Mouse (Mus musculus): Measurements from ENCODE around the gene Cdk6. TPM values are rescaled to one million over a fixed set of nuclear protein-coding genes. Genes with fewer than 3 reads are reported as not detected.
A peak's percentile ranks its signal among the peaks of the same experiment; 100 is the strongest.

Gene Cdk6
- polyA plus RNA-seq, 2 experiments, result 5.7 to 13.9 TPM

DNA sequence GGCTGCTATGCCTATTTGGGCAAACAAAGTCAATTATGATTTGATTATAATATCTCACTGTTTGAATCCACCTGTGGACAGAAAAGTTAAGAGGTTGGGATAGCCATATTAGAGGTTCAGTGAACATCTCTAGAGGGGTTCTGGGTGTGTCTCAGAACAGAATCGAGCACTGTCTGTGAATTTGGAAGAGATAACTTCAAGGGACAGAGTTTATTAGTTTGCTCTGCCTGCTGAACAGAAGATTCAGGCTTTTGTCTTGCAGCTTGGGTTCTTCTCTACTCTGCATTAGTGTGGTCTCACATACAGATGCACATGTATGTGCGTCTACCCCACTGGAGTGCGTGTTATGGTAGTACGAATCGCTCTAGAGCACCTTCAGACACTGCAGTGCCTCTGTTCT, 20.0 kb downstream of the Cdk6 start:
- Histone ChIP-seq H3K27me3 (ENCODE audit: control insufficient read depth, insufficient read depth, low read length) (no peaks in the 10 kb centered on the region), H3K4me3 (ENCODE audit: insufficient read depth in 1 of 2, low read depth in 2 of 2, low read length in 2 of 2) (no peak overlapping the region), H3K4me1 (replicated peaks; ENCODE audit: control insufficient read depth in 2 of 2, insufficient read depth in 2 of 2, low read length in 1 of 2) (peaks cover 23 to 46% of the 10 kb centered on the region in 2 experiments), H3K36me3 (replicated peaks; ENCODE audit: control insufficient read depth, insufficient read depth, low read depth) (no peaks in the 10 kb centered on the region), H3K9ac (replicated peaks) (no peak overlapping the region), H3K27ac (peak overlapping the region; percentile 1; the same call in 1 of the 2 replicates), H3K9me3 (ENCODE audit: control insufficient read depth, low read length) (no peaks in the 10 kb centered on the region), H3K4me2 (ENCODE audit: low read depth) (peak overlapping the region; percentile 5; the same call in 1 of the 2 replicates)
- no peak for TF ChIP-seq EP300 (IDR thresholded peaks at IDR 0.05; ENCODE audit: low read depth)
- TF ChIP-seq CTCF (IDR thresholded peaks at IDR 0.05; ENCODE audit: low read depth), result no peak
- no peak for DNase-seq (ENCODE audit: low read depth in 3 of 3, low spot score in 3 of 3)
- 0 out of 2 replicates have a peak, but pooled peaks have one; percentile 42 for ATAC-seq (ENCODE audit: insufficient read depth)
- 62% methylated on average over 5 of the region's 5 CpGs for WGBS (ENCODE audit: insufficient replicate concordance)

DNA sequence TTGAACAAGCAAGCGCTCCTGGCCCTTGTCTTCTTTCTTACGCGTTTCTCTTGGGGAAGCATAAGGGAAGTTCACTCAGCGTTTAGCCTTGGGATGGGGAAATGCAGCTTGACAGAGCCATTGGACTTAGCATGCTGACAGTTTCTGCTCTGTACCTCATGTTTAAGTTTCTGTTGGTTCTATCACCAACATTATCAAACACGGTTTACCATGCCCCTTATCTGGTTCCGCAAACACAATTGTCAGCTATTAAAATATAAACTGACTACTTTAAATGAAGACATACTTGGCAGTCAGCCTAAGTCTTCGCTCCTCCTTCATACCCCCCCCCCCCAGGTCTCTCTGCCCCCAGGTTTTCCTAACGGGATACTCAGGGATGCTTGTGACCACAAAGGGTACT, 20.8 kb downstream of the Cdk6 start:
- H3K9me3 ChIP-seq (ENCODE audit: control insufficient read depth, low read length), result no peaks in the 10 kb centered on the region
- no peak for DNase-seq (ENCODE audit: low read depth in 3 of 3, low spot score in 3 of 3)
- no peak overlapping the region for H3K27ac ChIP-seq
- H3K4me1 ChIP-seq (replicated peaks; ENCODE audit: control insufficient read depth in 2 of 2, insufficient read depth in 2 of 2, low read length in 1 of 2), result peaks cover 23 to 43% of the 10 kb centered on the region in 2 experiments
- no peaks in the 10 kb centered on the region for H3K27me3 ChIP-seq (ENCODE audit: control insufficient read depth, insufficient read depth, low read length)
- no peak overlapping the region for H3K4me3 ChIP-seq (ENCODE audit: insufficient read depth in 1 of 2, low read depth in 2 of 2, low read length in 2 of 2)
- TF ChIP-seq CTCF (IDR thresholded peaks at IDR 0.05; ENCODE audit: low read depth) (no peak), EP300 (IDR thresholded peaks at IDR 0.05; ENCODE audit: low read depth) (peak; percentile 68)
- ATAC-seq (ENCODE audit: insufficient read depth), result no peak
- peak overlapping the region; percentile 18; the same call in 1 of the 2 replicates for H3K4me2 ChIP-seq (ENCODE audit: low read depth)
- no peak overlapping the region for H3K9ac ChIP-seq (replicated peaks)
- no peaks in the 10 kb centered on the region for H3K36me3 ChIP-seq (replicated peaks; ENCODE audit: control insufficient read depth, insufficient read depth, low read depth)
- WGBS (ENCODE audit: insufficient replicate concordance), result 32% methylated on average over 8 of the region's 8 CpGs

DNA sequence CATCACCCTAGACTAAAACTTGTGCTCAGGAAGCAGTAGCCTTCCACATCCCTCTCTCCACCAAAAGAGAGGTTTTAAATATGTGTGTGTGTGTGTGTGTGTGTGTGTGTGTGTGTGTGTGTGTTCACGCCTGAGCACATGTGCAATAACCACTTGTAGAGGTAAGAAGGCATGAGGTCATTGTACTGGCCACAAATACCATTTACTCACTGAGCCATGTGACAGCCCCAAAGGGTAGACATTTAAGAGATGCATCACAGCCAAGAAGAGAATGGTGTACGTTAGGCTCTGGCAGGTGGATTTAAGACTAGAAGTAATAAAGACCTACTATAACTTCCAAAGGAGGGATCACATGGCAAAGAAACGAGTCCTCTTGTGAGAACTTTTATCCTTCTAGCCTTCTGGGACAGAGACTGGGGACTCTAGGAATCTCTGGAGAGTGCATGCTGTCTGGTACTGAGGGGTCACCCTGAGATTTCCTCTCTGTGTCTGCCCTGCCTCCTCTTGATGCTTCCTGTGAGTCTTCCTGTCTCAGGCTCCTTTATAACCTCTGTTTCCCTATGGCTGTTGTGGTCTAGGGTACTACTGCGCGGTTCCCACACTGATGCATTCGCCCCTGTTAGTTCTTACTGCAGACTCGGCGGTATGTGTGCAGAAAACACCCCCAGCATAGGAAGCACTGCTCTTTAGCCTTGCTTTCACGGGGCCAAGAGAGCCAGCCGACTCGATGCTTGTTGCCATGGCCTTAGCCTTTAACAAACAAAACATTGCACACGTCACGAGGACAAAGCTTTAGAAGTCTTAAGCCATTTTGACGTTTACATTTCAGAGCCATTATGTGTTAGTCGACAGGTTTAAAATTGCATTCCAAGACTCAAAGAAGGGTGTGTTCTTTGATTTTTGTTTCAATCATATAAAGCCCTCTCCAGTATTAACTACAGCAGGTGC, 22.0 kb downstream of the Cdk6 start:
- Histone ChIP-seq H3K4me3 (ENCODE audit: insufficient read depth in 1 of 2, low read depth in 2 of 2, low read length in 2 of 2) (no peak overlapping the region), H3K36me3 (replicated peaks; ENCODE audit: control insufficient read depth, insufficient read depth, low read depth) (no peaks in the 10 kb centered on the region), H3K27ac (no peak overlapping the region), H3K4me1 (replicated peaks; ENCODE audit: control insufficient read depth in 2 of 2, insufficient read depth in 2 of 2, low read length in 1 of 2) (peaks cover 22 to 42% of the 10 kb centered on the region in 2 experiments), H3K4me2 (ENCODE audit: low read depth) (no peak overlapping the region), H3K27me3 (ENCODE audit: control insufficient read depth, insufficient read depth, low read length) (no peaks in the 10 kb centered on the region), H3K9me3 (ENCODE audit: control insufficient read depth, low read length) (no peaks in the 10 kb centered on the region), H3K9ac (replicated peaks) (no peak overlapping the region)
- ATAC-seq (ENCODE audit: insufficient read depth) (no peak), DNase-seq (ENCODE audit: low read depth in 3 of 3, low spot score in 3 of 3) (no peak)
- WGBS (ENCODE audit: insufficient replicate concordance), result 56% methylated on average over 15 of the region's 15 CpGs
- TF ChIP-seq CTCF (IDR thresholded peaks at IDR 0.05; ENCODE audit: low read depth), result no peak
- TF ChIP-seq EP300 (IDR thresholded peaks at IDR 0.05; ENCODE audit: low read depth), result no peak

DNA sequence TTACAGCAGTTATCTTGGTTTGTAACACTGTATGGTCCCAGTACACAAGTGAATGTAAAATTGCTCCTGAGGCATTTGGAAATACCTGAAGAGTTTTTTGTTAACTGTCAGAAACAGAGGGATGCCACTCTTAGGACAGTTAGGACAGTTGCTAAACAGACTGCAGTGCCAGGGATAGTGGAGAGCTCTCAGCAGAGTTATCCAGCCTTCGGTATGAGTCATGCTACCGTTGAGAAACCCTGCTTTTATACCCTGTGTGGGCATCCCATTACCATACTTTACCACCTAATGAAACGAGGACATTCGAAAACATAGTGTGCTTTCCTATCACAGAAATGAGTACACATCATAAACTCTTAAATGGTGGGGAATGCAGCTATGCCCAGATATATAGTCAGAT, 25.8 kb downstream of the Cdk6 start:
- Histone ChIP-seq H3K36me3 (replicated peaks; ENCODE audit: control insufficient read depth, insufficient read depth, low read depth) (no peaks in the 10 kb centered on the region), H3K4me3 (ENCODE audit: insufficient read depth in 1 of 2, low read depth in 2 of 2, low read length in 2 of 2) (no peak overlapping the region), H3K4me2 (ENCODE audit: low read depth) (no peak overlapping the region), H3K9me3 (ENCODE audit: control insufficient read depth, low read length) (no peaks in the 10 kb centered on the region), H3K27me3 (ENCODE audit: control insufficient read depth, insufficient read depth, low read length) (no peaks in the 10 kb centered on the region), H3K27ac (no peak overlapping the region), H3K9ac (replicated peaks) (no peak overlapping the region), H3K4me1 (replicated peaks; ENCODE audit: control insufficient read depth in 2 of 2, insufficient read depth in 2 of 2, low read length in 1 of 2) (peaks cover 7 to 16% of the 10 kb centered on the region in 2 experiments)
- WGBS (ENCODE audit: insufficient replicate concordance), result 71% methylated on average over 4 of the region's 4 CpGs
- no peak for ATAC-seq (ENCODE audit: insufficient read depth)
- no peak for DNase-seq (ENCODE audit: low read depth in 3 of 3, low spot score in 3 of 3)
- TF ChIP-seq EP300 (IDR thresholded peaks at IDR 0.05; ENCODE audit: low read depth) (no peak), CTCF (IDR thresholded peaks at IDR 0.05; ENCODE audit: low read depth) (no peak)

DNA sequence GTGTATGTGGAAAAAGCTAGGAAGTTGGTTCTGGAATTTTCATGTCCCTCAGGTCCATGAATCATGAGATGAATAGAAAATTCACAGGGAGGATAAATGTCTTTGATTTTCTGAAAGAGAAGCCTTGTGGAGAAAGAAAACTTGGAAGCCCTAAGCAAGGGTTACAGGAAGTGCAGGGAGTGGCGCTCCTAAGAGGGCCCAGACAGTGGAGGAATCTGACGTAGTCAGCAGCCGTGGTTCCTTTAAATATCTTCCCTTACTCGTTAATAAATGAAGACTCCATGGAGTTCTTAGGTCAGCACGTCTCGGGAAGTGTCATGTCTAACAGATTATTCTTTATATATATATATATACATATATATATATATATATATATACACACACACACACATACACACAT, 28.0 kb downstream of the Cdk6 start:
- no peak overlapping the region for H3K4me3 ChIP-seq (ENCODE audit: insufficient read depth in 1 of 2, low read depth in 2 of 2, low read length in 2 of 2)
- no peak for TF ChIP-seq EP300 (IDR thresholded peaks at IDR 0.05; ENCODE audit: low read depth)
- no peak for TF ChIP-seq CTCF (IDR thresholded peaks at IDR 0.05; ENCODE audit: low read depth)
- H3K36me3 ChIP-seq (replicated peaks; ENCODE audit: control insufficient read depth, insufficient read depth, low read depth), result no peaks in the 10 kb centered on the region
- peaks cover 0 to 4% of the 10 kb centered on the region in 2 experiments; a peak in 2 of 4 replicates for H3K4me1 ChIP-seq (replicated peaks; ENCODE audit: control insufficient read depth in 2 of 2, insufficient read depth in 2 of 2, low read length in 1 of 2)
- DNase-seq (ENCODE audit: low read depth in 3 of 3, low spot score in 3 of 3), result no peak
- no peaks in the 10 kb centered on the region for H3K9me3 ChIP-seq (ENCODE audit: control insufficient read depth, low read length)
- no peaks in the 10 kb centered on the region for H3K27me3 ChIP-seq (ENCODE audit: control insufficient read depth, insufficient read depth, low read length)
- H3K27ac ChIP-seq, result no peak overlapping the region
- no peak for ATAC-seq (ENCODE audit: insufficient read depth)
- WGBS (ENCODE audit: insufficient replicate concordance), result 41% methylated on average over 6 of the region's 6 CpGs
- H3K9ac ChIP-seq (replicated peaks), result no peak overlapping the region
- H3K4me2 ChIP-seq (ENCODE audit: low read depth), result no peak overlapping the region

Measured in liver, embryonic 14.5 days (tissue).